Mouse (Mus musculus) lung, postnatal 14 days (tissue): ENCODE data around the gene Ccdc167.

Source experiments
- DNase-seq: peaks from one replicate; pipeline ENCODE4 v3.0.0; 2021

The Ccdc167 gene

GRCm38 (mm10) chr17:29683127-29683526 lies 33.7 kb downstream of the Ccdc167 start:
- no peak for DNase-seq

- DNase-seq: no peak
Observed at GRCm38 (mm10) chr17:29682261-29682660, 34.6 kb downstream of the Ccdc167 start.

GRCm38 (mm10) chr17:29681669-29682068 lies 35.2 kb downstream of the Ccdc167 start:
- DNase-seq: no peak

GRCm38 (mm10) chr17:29680921-29681320 lies 35.9 kb downstream of the Ccdc167 start:
- no peak for DNase-seq

DNA sequence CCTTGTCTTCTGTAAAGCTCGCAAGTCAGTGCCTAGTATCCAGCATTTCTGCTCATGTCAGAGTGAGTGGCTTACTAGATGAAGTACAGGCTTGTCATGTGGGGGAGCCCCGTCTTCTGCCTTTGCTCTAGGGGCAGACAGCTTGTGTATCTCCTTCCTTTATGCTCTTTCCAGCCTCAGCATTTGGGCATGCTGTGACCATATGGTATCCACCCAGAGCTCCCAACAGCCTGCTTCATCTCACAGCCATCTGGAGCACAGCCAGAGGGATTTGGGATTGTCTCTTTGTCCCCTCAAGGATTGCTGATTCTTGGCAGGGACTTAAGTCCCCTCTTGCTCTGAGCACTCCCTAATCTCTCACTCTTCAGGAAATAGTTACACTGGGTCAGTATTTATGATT lies 36.7 kb downstream of the Ccdc167 start:
- DNase-seq: no peak

GRCm38 (mm10) chr17:29679038-29679767 lies 37.6 kb downstream of the Ccdc167 start:
- DNase-seq: no peak

DNA sequence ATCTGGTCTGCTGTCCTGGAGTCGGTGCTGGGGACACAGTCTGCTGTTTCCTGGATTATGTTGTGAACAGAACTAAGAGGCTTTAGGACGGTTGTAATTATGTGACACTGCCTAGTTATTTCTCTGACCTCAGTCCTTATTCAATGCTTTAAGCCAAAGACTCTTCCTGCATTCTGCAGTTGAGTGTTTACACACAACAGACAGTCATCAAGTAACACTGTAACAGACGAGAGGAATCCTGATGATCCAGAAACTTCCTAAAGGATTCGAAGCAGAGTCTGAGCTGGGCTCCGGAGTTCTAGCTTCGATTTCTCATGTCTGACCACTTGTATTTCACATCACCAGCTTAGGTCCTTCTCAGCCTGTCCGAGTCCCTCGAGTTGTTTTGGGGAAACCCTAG lies 38.3 kb downstream of the Ccdc167 start:
- DNase-seq: no peak

DNA sequence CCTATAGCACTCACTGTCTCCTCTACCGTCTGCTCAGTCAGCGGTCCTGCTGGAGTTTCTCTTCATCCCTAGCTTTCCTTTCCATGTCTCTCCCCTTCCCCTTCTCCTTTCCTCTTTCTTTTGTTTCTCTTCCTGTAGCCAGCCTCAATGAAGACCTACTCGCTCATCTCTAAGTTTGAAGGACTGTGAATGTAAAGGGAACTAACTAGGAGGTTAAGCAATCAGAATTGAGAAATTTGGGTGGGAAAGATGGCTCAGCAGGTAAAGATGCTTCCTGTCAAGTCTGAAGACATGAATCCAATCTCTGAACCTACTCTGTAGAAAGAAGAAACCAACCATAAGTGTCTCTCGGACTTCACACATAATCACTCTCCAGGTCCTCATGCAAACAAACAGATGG lies 43.5 kb downstream of the Ccdc167 start:
- no peak for DNase-seq

DNA sequence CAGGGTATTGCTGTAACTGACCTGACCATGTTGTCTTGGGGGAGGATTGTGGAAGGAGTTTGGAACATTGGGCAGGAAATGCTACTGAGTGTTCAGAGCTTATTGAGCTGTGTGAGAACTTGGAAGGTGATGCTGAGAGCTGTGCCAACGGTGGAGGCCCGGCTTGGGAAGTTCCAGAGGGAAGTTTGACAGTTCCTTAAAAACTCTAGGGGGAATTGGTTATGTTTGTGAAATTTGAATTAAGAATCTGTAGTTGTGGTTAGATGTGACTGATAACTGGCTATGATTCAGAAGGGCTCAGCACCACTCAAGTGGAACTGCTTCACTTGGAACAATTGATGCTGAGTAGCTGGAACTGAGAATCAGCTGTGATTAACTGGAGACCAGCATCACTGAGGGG lies 45.8 kb downstream of the Ccdc167 start:
- DNase-seq: peak; percentile 15

- no peak for DNase-seq
Observed at GRCm38 (mm10) chr17:29669936-29670335, 46.9 kb downstream of the Ccdc167 start.

DNA sequence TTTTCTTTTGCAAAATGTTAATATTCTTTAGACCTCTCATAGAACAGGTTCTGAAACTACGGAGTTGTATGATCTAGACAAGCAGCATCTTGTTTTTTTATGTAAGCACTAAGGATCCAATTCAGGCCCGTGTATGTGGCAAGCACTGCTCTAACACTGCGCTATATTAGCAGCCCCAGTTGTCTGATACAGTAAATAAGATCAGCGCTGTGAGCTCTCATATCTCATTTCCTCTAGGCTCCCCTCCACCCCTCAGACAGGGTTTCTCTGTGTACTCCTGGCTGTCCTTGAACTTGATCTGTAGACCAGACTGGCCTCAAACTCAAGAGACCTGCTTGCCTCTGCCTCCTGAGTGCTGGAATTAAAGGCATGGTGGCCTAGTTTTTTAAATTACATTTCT lies 47.8 kb downstream of the Ccdc167 start:
- DNase-seq: no peak

DNA sequence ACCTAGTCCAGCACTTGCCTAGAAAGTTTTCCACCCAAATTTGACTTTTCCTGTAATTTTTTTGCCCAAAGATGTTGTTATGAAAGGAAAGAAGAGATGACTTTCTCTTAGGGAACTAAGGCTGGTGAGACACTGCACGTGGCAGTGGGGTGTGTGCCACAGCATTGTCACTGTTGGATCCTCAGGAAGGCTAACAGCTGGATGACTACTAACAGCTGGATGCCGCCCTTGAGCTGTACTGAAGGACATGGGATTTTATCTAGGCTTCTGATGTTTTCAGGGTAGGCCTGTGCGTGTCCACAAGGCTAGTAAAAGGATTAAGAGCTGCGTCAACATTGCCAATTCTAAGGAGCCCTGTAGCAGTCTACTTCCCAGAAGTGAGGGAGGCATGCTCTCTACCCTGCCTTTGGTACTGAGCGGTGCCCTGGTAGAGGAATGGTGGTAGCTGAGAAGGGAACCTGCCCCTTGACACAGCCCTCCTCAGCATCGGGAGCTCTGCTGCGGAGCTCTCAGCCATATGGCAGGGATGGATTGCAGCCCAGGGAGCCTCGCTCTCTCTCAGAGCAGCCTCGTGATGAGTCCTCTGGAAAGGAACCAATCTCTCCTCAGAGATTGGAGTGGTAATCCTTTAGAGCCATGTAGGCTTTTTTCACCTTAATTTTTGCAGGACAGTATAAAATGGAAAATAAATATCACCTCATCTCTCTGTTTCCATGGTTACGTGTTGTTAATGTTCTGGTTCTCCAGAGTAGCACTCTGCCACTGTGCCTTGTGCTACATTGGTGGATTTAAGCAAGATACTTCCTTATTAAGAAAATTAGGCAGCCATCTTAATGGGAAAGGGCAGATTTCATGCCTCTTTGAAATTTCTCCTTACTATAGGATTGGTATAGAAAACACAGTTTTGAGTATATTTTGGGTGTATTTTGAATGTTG lies 48.5 kb downstream of the Ccdc167 start:
- DNase-seq: no peak

DNA sequence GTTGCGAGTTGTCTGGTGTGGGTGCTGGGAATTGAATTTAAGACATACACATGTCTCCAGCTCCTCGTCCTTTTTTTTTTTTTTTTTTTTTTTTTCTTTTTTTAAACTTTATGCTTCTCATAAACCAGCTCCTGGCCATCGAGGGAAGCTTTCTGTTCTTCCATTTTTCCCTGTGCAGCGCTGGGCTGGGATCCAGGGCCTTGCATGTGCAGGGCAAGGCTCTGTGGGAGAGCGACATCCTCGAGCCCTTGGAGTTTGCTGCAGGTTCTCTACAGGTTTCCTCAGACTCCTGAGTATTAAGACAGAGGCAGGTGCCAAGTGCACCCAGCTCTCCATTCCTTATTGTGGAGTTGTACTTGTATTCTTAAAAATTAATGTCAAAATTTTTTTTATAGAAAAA lies 54.7 kb downstream of the Ccdc167 start:
- no peak for DNase-seq

DNA sequence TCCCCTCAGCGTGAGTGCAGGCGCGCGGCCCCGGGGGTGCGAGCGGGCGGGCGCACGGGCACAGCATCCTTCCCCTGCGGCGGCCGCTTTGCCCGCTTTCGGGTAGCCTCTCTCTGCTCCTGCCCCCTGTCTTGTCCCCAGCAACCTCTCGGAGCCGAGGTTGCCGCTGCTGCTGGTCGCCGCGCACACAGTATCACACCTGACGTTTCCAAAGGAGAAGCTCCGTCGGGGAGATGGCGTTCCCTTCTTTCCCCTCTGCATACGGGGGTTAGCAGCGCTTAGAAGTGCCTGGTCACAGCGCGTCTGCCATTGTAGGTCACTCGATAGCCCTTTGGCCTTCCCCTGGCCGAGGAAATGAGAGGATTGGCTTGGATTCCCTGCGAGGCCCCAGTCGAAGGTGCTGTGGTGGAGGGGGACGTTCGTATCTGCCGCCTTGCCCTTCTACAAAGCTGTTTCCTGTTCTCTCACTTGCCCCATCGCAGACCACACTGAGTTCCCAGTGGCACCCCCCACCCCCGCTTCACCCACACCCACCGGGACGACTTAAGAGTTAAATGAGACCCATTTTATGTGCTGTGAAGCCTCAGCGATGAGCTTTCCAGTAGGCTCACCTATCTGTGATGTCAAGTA lies 56.0 kb downstream of the Ccdc167 start:
- DNase-seq: no peak

- peak; percentile 98 for DNase-seq
Observed at GRCm38 (mm10) chr17:29660076-29660761, 56.6 kb downstream of the Ccdc167 start, which contains the start of gene Cmtr1. TSS of gene Cmtr1 (plus strand) at chr17:29660595.

GRCm38 (mm10) chr17:29658249-29658648 lies 58.6 kb downstream of the Ccdc167 start:
- no peak for DNase-seq

DNA sequence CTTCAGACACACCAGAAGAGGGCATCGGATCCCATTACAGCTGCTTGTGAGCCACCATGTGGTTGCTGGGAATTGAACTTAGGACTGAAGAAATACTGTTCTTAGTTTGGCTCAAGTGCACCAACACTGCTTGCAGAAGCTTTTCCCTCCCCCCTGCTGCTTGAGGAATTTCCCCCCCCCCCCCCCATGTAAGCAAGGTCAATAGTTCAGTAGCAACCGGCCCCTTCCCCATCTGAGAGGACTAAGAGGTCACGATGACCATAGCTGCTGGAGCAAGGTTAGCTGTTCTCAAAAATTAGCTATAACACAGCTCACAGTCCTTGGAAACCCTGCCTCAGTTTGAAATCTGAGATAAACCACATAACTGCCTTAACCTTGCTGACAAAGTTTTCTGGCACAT lies 74.6 kb downstream of the Ccdc167 start:
- no peak for DNase-seq

DNA sequence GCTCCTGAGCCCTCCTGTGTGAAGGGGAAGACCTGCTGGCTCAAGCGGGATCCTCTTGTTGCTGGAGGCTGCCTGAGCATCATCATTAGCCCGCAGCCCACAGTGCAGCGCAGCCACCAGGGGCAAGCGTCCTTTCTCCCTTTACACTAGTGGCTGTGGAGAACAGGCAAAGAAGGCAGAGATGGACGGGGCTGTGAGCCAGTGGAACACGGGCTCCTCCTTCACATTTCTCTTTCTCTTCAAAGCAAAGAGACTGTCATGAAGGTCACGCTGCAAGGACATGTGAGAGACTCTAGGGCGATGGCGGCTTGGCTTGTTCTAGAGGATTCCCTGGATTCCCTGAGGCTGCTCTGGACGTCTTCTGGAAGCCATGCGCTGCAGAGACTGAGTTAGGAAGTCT lies 75.9 kb downstream of the Ccdc167 start:
- DNase-seq: no peak

- DNase-seq: no peak
Observed at GRCm38 (mm10) chr17:29637895-29638294, 78.9 kb downstream of the Ccdc167 start.

GRCm38 (mm10) chr17:29637377-29637776 lies 79.5 kb downstream of the Ccdc167 start:
- DNase-seq: no peak
